Mouse (Mus musculus): Measurements from ENCODE around the gene Mex3d. TPM values are rescaled to one million over a fixed set of nuclear protein-coding genes. Genes with fewer than 3 reads are reported as not detected.

The Mex3d gene
- polyA plus RNA-seq, 1 experiment, result 3.7 TPM

GRCm38 (mm10) chr10:80384709-80385108 lies 2.8 kb downstream of the Mex3d start:
- Histone ChIP-seq H3K4me1 (ENCODE audit: control insufficient read depth, insufficient read depth, insufficient read length, low read length) (peaks cover 19% of the 10 kb centered on the region), H3K4me3 (ENCODE audit: insufficient read depth, low read depth, low read length) (no peak overlapping the region), H3K27ac (replicated peaks; ENCODE audit: low read depth, low read length) (no peak overlapping the region)

GRCm38 (mm10) chr10:80384115-80384639 lies 3.3 kb downstream of the Mex3d start:
- H3K4me3 ChIP-seq (ENCODE audit: insufficient read depth, low read depth, low read length), result no peak overlapping the region
- H3K4me1 ChIP-seq (ENCODE audit: control insufficient read depth, insufficient read depth, insufficient read length, low read length), result peaks cover 19% of the 10 kb centered on the region
- H3K27ac ChIP-seq (replicated peaks; ENCODE audit: low read depth, low read length), result no peak overlapping the region

GRCm38 (mm10) chr10:80383431-80383830 lies 4.0 kb downstream of the Mex3d start:
- Histone ChIP-seq H3K27ac (replicated peaks; ENCODE audit: low read depth, low read length) (no peak overlapping the region), H3K4me3 (ENCODE audit: insufficient read depth, low read depth, low read length) (no peak overlapping the region), H3K4me1 (ENCODE audit: control insufficient read depth, insufficient read depth, insufficient read length, low read length) (peaks cover 19% of the 10 kb centered on the region)

- H3K4me1 ChIP-seq (ENCODE audit: control insufficient read depth, insufficient read depth, insufficient read length, low read length), result peaks cover 19% of the 10 kb centered on the region
- no peak overlapping the region for H3K4me3 ChIP-seq (ENCODE audit: insufficient read depth, low read depth, low read length)
- no peak overlapping the region for H3K27ac ChIP-seq (replicated peaks; ENCODE audit: low read depth, low read length)
These were observed 4.7 kb downstream of the Mex3d start for GRCm38 (mm10) chr10:80382641-80383365.

- Histone ChIP-seq H3K4me1 (ENCODE audit: control insufficient read depth, insufficient read depth, insufficient read length, low read length) (no peaks in the 10 kb centered on the region), H3K27ac (replicated peaks; ENCODE audit: low read depth, low read length) (no peak overlapping the region), H3K4me3 (ENCODE audit: insufficient read depth, low read depth, low read length) (no peak overlapping the region)
These were observed 9.7 kb downstream of the Mex3d start for GRCm38 (mm10) chr10:80377716-80378115.

- H3K27ac ChIP-seq (replicated peaks; ENCODE audit: low read depth, low read length), result no peak overlapping the region
- no peak overlapping the region for H3K4me3 ChIP-seq (ENCODE audit: insufficient read depth, low read depth, low read length)
- H3K4me1 ChIP-seq (ENCODE audit: control insufficient read depth, insufficient read depth, insufficient read length, low read length), result no peaks in the 10 kb centered on the region
These were observed 11.3 kb downstream of the Mex3d start for GRCm38 (mm10) chr10:80376160-80376559.

- no peaks in the 10 kb centered on the region for H3K4me1 ChIP-seq (ENCODE audit: control insufficient read depth, insufficient read depth, insufficient read length, low read length)
- H3K4me3 ChIP-seq (ENCODE audit: insufficient read depth, low read depth, low read length), result no peak overlapping the region
- H3K27ac ChIP-seq (replicated peaks; ENCODE audit: low read depth, low read length), result no peak overlapping the region
These were observed 13.4 kb downstream of the Mex3d start for GRCm38 (mm10) chr10:80374063-80374462.

GRCm38 (mm10) chr10:80372706-80373105 lies 14.8 kb downstream of the Mex3d start:
- Histone ChIP-seq H3K27ac (replicated peaks; ENCODE audit: low read depth, low read length) (no peak overlapping the region), H3K4me3 (ENCODE audit: insufficient read depth, low read depth, low read length) (no peak overlapping the region), H3K4me1 (ENCODE audit: control insufficient read depth, insufficient read depth, insufficient read length, low read length) (no peaks in the 10 kb centered on the region)

- H3K4me3 ChIP-seq (ENCODE audit: insufficient read depth, low read depth, low read length), result no peak overlapping the region
- no peaks in the 10 kb centered on the region for H3K4me1 ChIP-seq (ENCODE audit: control insufficient read depth, insufficient read depth, insufficient read length, low read length)
- no peak overlapping the region for H3K27ac ChIP-seq (replicated peaks; ENCODE audit: low read depth, low read length)
These were observed 15.5 kb downstream of the Mex3d start for GRCm38 (mm10) chr10:80371983-80372382.

- no peaks in the 10 kb centered on the region for H3K4me1 ChIP-seq (ENCODE audit: control insufficient read depth, insufficient read depth, insufficient read length, low read length)
- no peak overlapping the region for H3K4me3 ChIP-seq (ENCODE audit: insufficient read depth, low read depth, low read length)
- no peak overlapping the region for H3K27ac ChIP-seq (replicated peaks; ENCODE audit: low read depth, low read length)
These were observed 16.0 kb downstream of the Mex3d start for GRCm38 (mm10) chr10:80371411-80371966.

GRCm38 (mm10) chr10:80369995-80370747 lies 17.3 kb downstream of the Mex3d start:
- Histone ChIP-seq H3K4me1 (ENCODE audit: control insufficient read depth, insufficient read depth, insufficient read length, low read length) (no peaks in the 10 kb centered on the region), H3K4me3 (ENCODE audit: insufficient read depth, low read depth, low read length) (no peak overlapping the region), H3K27ac (replicated peaks; ENCODE audit: low read depth, low read length) (no peak overlapping the region)

- Histone ChIP-seq H3K4me3 (ENCODE audit: insufficient read depth, low read depth, low read length) (no peak overlapping the region), H3K4me1 (ENCODE audit: control insufficient read depth, insufficient read depth, insufficient read length, low read length) (no peaks in the 10 kb centered on the region)
These were observed 19.1 kb downstream of the Mex3d start for GRCm38 (mm10) chr10:80368392-80368791.

GRCm38 (mm10) chr10:80367954-80368353 lies 19.5 kb downstream of the Mex3d start:
- no peak overlapping the region for H3K27ac ChIP-seq (replicated peaks; ENCODE audit: low read depth, low read length)
- H3K4me3 ChIP-seq (ENCODE audit: insufficient read depth, low read depth, low read length), result no peak overlapping the region
- H3K4me1 ChIP-seq (ENCODE audit: control insufficient read depth, insufficient read depth, insufficient read length, low read length), result no peaks in the 10 kb centered on the region

More at GRCm38 (mm10) chr10:80368392-80368791, 19.1 kb downstream of the Mex3d start:
- H3K27ac ChIP-seq (replicated peaks; ENCODE audit: low read depth, low read length), result no peak overlapping the region

- Histone ChIP-seq H3K4me1 (ENCODE audit: control insufficient read depth, insufficient read depth, insufficient read length, low read length) (no peaks in the 10 kb centered on the region), H3K4me3 (ENCODE audit: insufficient read depth, low read depth, low read length) (no peak overlapping the region)
These were observed 21.7 kb downstream of the Mex3d start for GRCm38 (mm10) chr10:80365736-80366135.

GRCm38 (mm10) chr10:80363734-80364133 lies 23.7 kb downstream of the Mex3d start:
- H3K27ac ChIP-seq (replicated peaks; ENCODE audit: low read depth, low read length), result no peak overlapping the region
- H3K4me1 ChIP-seq (ENCODE audit: control insufficient read depth, insufficient read depth, insufficient read length, low read length), result no peaks in the 10 kb centered on the region
- no peak overlapping the region for H3K4me3 ChIP-seq (ENCODE audit: insufficient read depth, low read depth, low read length)

More at GRCm38 (mm10) chr10:80365736-80366135, 21.7 kb downstream of the Mex3d start:
- H3K27ac ChIP-seq (replicated peaks; ENCODE audit: low read depth, low read length), result no peak overlapping the region

Data from brown adipose tissue, adult 24 weeks (tissue).